Mouse (Mus musculus): Measurements from ENCODE around the gene Srebf1. TPM values are rescaled to one million over a fixed set of nuclear protein-coding genes. Genes with fewer than 3 reads are reported as not detected.

Srebf1 gene
- polyA plus RNA-seq, 1 experiment = 56.7 TPM

DNA sequence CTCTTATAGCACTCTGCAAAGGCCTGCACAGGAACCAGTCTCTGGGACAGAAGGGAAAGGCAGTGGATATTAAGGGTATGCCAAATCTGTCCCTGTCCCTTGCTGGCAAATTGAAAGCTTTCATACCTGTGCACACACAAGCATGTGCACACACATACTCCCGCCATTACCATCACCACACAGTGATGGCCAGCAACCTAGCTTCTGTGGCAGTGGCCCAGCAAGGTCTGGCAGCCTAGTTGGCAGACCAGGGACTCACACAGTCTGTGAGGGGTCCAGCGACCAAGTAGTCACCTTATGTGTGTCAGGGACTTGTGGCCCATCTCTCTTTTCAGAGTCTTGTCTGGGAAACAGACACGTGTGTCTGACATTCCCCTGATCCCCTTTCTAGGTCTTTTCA, 11.2 kb downstream of the Srebf1 start:
- Histone ChIP-seq H3K4me3 (ENCODE audit: insufficient read depth, low read length) (no peak overlapping the region), H3K4me1 (ENCODE audit: control insufficient read depth, insufficient read depth, low read length) (peaks cover 2% of the 10 kb centered on the region; the same call in 1 of the 2 replicates), H3K27ac (ENCODE audit: insufficient read depth, low read length) (no peak overlapping the region)
- TF ChIP-seq POLR2A (IDR thresholded peaks at IDR 0.05; ENCODE audit: extremely low read depth, insufficient read depth, low read length) = no peak
- no peak for TF ChIP-seq CTCF (IDR thresholded peaks at IDR 0.05; ENCODE audit: extremely low read depth, insufficient read depth, low read length)

DNA sequence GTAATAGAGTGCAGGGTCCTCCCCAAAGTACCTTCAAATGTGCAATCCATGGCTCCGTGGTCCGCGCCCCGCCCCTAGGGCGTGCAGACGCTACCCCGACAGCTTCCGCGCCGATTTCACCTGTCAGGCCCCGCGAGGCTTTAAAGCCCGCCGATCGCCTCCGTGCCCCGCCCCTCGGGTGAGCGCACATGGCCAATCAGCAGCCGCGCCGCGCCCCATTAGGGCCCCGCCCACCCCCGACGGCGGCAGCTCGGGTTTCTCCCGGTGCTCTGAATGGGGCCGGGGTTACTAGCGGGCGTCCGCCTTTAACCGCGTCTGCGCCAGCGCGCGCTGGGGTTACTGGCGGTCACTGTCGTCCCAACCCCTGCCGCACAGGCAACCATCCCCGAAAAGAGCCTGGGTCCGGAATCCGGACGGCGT, 12.1 kb downstream of the Srebf1 start:
- H3K4me3 ChIP-seq (ENCODE audit: insufficient read depth, low read length) = peak overlapping the region; percentile 49
- peak overlapping the region; percentile 92 for H3K27ac ChIP-seq (ENCODE audit: insufficient read depth, low read length)
- H3K4me1 ChIP-seq (ENCODE audit: control insufficient read depth, insufficient read depth, low read length) = peaks cover 2% of the 10 kb centered on the region; the same call in 1 of the 2 replicates
- TF ChIP-seq CTCF (IDR thresholded peaks at IDR 0.05; ENCODE audit: extremely low read depth, insufficient read depth, low read length) (no peak), POLR2A (IDR thresholded peaks at IDR 0.05; ENCODE audit: extremely low read depth, insufficient read depth, low read length) (peak; percentile 64; the same call in 1 of the 2 replicates)

DNA sequence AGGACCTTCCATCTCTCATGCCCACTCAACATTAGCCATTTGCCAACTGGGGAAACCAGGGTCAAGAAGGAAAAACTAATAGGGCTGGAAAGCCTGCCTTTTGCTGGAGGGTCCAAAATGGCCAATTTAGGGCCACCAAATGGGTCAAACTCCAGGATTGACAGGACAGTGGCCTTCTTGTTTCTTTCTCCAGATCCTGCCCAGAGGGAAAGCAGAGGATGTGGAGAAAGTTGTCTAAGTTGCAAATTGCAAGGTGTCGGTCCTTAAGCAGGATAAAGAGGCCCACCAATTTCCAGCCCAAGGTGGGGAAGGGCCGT, 12.5 kb downstream of the Srebf1 start:
- TF ChIP-seq POLR2A (IDR thresholded peaks at IDR 0.05; ENCODE audit: extremely low read depth, insufficient read depth, low read length) (no peak), CTCF (IDR thresholded peaks at IDR 0.05; ENCODE audit: extremely low read depth, insufficient read depth, low read length) (no peak)
- Histone ChIP-seq H3K4me1 (ENCODE audit: control insufficient read depth, insufficient read depth, low read length) (peaks cover 2% of the 10 kb centered on the region; the same call in 1 of the 2 replicates), H3K4me3 (ENCODE audit: insufficient read depth, low read length) (peak overlapping the region; percentile 49), H3K27ac (ENCODE audit: insufficient read depth, low read length) (peak overlapping the region; percentile 92)

DNA sequence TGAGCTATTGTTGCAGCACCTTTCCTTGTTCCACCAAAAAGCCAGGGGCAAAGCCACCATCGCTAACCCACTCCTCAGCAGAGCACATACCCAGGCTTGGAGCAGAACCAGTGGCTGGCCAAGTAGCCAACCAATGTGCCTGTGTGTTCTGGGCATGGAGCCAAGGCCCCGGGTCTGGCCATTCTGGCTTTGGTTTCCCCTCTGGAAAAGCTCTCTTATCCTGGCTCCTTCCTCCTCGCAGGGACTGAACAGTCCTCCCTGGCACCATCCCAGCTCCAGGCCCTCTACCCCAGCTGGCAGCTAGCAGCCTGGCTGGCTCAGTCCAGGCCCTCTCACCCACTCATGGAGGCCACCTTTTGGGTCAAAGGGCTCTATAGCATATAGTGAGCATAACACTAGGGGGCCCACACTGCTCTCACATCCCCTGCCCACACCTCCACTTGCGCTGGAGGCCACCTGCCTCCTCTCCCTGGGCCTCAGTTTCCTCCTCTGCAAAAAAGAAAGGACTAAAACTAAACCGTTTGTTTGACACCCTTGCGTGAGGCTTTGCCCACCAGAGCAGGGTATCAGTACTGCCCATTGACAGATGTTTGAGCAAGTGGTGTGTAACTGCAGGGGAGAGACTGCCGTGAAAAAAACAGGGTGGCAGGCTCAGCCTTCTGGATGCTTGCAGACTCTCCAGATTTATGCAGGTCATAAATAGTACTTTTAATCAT, 13.0 kb downstream of the Srebf1 start:
- TF ChIP-seq CTCF (IDR thresholded peaks at IDR 0.05; ENCODE audit: extremely low read depth, insufficient read depth, low read length) (no peak), POLR2A (IDR thresholded peaks at IDR 0.05; ENCODE audit: extremely low read depth, insufficient read depth, low read length) (no peak)
- peak overlapping the region; percentile 49 for H3K4me3 ChIP-seq (ENCODE audit: insufficient read depth, low read length)
- H3K4me1 ChIP-seq (ENCODE audit: control insufficient read depth, insufficient read depth, low read length) = peaks cover 2% of the 10 kb centered on the region; the same call in 1 of the 2 replicates
- peak overlapping the region; percentile 92; the same call in 1 of the 2 replicates for H3K27ac ChIP-seq (ENCODE audit: insufficient read depth, low read length)

DNA sequence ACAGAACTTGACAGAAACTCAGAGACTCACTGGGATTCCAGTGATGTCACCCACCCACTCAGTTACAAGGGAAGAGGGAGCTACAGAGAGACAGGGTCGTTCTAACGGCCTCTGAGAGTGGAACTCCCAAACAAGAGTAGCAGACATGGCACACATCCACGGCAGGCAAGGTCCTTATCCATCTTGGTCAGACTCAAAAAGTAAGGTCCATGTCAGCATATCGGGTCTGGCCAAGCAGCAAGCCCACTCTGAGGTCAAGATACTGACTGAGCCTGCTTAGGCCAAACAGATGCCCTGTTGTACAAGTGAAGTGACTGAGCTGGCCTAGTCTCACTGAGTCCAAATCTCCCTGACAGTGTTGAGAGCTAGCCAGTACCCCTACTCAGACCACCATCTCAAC, 13.7 kb downstream of the Srebf1 start:
- H3K4me1 ChIP-seq (ENCODE audit: control insufficient read depth, insufficient read depth, low read length) = peaks cover 2% of the 10 kb centered on the region; the same call in 1 of the 2 replicates
- TF ChIP-seq CTCF (IDR thresholded peaks at IDR 0.05; ENCODE audit: extremely low read depth, insufficient read depth, low read length) (no peak), POLR2A (IDR thresholded peaks at IDR 0.05; ENCODE audit: extremely low read depth, insufficient read depth, low read length) (no peak)
- peak overlapping the region; percentile 2; the same call in 1 of the 2 replicates for H3K27ac ChIP-seq (ENCODE audit: insufficient read depth, low read length)
- H3K4me3 ChIP-seq (ENCODE audit: insufficient read depth, low read length) = peak overlapping the region; percentile 49

DNA sequence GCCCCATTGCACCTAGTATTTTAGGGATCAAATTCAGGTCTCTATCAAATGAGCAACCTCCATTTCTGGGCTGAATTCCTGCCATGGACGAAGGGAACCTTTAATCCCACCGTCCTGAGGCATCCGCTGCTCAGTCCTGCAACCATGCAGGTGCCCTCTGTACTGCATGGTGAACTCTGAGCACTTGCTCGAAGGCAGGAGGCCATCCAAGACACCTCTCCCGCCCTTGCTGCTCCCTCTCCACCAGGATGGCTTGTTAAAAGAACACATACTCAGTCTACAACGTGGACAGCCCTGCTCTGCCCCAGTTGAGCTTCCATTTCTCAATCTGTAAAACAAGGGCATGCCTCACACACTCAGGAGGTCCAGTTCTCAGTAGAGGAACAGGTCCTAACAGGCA, 14.2 kb downstream of the Srebf1 start:
- Histone ChIP-seq H3K4me1 (ENCODE audit: control insufficient read depth, insufficient read depth, low read length) (peaks cover 2% of the 10 kb centered on the region; the same call in 1 of the 2 replicates), H3K4me3 (ENCODE audit: insufficient read depth, low read length) (peak overlapping the region; percentile 49), H3K27ac (ENCODE audit: insufficient read depth, low read length) (no peak overlapping the region)
- no peak for TF ChIP-seq CTCF (IDR thresholded peaks at IDR 0.05; ENCODE audit: extremely low read depth, insufficient read depth, low read length)

DNA sequence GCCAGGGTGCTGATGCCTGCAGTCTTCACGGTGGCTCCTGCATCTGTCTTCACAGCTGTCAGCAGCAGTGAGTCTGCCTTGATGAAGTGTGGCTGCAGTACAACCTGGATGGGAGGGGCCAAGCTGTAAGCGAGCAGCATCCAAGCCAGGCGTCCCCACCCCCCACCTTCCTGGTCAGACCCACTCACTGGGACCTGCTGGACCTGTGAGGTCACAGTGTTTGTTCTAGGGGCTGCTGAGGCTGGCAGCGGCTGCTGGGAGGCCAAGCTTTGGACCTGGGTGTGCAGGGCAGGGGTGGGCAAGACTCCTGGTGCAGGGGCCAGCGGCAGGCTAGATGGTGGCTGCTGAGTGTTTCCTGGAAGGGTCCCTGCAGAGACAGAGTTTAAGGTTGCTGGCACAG, 16.2 kb downstream of the Srebf1 start:
- Histone ChIP-seq H3K4me3 (ENCODE audit: insufficient read depth, low read length) (no peak overlapping the region), H3K27ac (ENCODE audit: insufficient read depth, low read length) (no peak overlapping the region), H3K4me1 (ENCODE audit: control insufficient read depth, insufficient read depth, low read length) (peaks cover 2% of the 10 kb centered on the region; the same call in 1 of the 2 replicates)
- TF ChIP-seq POLR2A (IDR thresholded peaks at IDR 0.05; ENCODE audit: extremely low read depth, insufficient read depth, low read length) = no peak
- no peak for TF ChIP-seq CTCF (IDR thresholded peaks at IDR 0.05; ENCODE audit: extremely low read depth, insufficient read depth, low read length)

DNA sequence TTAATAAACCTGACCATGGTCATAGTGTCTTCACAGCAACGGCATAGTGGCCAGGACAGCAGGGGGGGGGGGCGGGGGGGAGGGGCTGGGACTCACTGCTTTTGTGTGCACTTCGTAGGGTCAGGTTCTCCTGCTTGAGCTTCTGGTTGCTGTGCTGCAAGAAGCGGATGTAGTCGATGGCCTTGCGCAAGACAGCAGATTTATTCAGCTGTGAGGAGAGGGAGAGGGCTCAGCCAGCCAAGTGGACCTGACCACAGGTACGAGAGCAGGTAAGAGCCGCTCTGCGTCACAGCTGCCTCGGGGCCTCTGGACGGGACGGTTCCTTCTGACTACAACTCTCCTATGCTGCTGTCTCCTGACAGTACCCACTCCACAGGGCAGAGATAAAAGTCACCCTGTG, 17.4 kb downstream of the Srebf1 start:
- TF ChIP-seq CTCF (IDR thresholded peaks at IDR 0.05; ENCODE audit: extremely low read depth, insufficient read depth, low read length) (no peak), POLR2A (IDR thresholded peaks at IDR 0.05; ENCODE audit: extremely low read depth, insufficient read depth, low read length) (no peak)
- H3K4me3 ChIP-seq (ENCODE audit: insufficient read depth, low read length) = no peak overlapping the region
- no peaks in the 10 kb centered on the region for H3K4me1 ChIP-seq (ENCODE audit: control insufficient read depth, insufficient read depth, low read length)
- H3K27ac ChIP-seq (ENCODE audit: insufficient read depth, low read length) = no peak overlapping the region

DNA sequence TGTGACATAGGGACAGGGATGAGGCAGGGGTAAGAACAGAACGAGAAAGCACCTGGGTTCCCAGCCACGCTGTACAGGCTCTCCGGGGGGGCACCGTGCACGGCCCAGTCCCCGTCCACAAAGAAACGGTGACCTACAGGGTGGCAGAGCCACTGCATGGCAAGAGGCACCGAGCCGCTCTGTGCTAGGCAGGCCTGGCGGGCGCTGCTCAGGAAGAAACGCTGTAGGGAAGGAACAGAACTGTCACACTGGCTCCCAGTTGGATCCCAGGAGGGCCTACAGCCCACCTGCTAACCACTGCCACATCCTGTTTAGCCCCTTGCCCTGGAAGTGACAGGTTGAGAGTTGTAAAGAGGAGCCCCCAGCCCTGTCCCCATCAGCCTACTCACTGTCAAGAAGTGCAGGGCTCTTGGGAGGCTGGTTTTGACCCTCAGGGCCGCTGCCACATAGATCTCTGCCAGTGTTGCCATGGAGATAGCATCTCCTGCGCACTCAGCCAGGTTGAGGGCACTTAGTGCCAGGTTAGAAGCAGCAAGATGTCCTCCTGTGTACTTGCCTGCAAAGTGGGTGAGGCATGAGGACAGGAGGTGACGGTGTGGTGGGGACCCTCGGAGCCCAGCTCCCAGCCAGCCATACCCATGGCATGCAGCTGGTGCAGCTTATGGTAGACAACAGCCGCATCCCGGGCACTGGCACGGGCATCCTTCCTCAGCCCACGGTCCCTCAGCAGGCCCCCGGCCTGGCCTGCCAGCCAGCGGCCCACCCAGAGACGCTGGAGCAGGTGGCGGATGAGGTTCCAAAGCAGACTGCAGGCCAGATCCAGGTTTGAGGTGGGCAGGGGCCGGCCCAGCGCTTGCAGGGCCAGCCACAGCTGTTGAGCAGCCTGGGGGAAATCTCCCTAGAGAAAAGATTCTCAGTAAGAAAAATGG, 19.4 kb downstream of the Srebf1 start:
- Histone ChIP-seq H3K27ac (ENCODE audit: insufficient read depth, low read length) (no peak overlapping the region), H3K4me1 (ENCODE audit: control insufficient read depth, insufficient read depth, low read length) (no peaks in the 10 kb centered on the region), H3K4me3 (ENCODE audit: insufficient read depth, low read length) (no peak overlapping the region)
- no peak for TF ChIP-seq CTCF (IDR thresholded peaks at IDR 0.05; ENCODE audit: extremely low read depth, insufficient read depth, low read length)
- no peak for TF ChIP-seq POLR2A (IDR thresholded peaks at IDR 0.05; ENCODE audit: extremely low read depth, insufficient read depth, low read length)

Measured in cortical plate, adult 2 months (tissue).